Mouse (Mus musculus) limb, embryonic 12.5 days (tissue): ENCODE measurements around the gene Chpt1. TPM values are rescaled to one million over a fixed set of nuclear protein-coding genes. Genes with fewer than 3 reads are reported as not detected.

Experiments
- ATAC-seq: fragments of 200-750 bp; cut with Nextera tagmentation; 2 replicates; pipeline ENCODE4 v1.8.0; 2017; ENCODE audit warnings: low read depth, moderate TSS enrichment; ENCODE audit not compliant: insufficient number of reproducible peaks, insufficient read depth, low FRiP score, low TSS enrichment
- H3K27ac ChIP-seq: fragments of 300-500 bp; sonication (generic); 2 replicates; pipeline ENCODE4 v1.5.1; 2016; ENCODE audit warnings: mild to moderate bottlenecking, moderate library complexity
- H3K27me3 ChIP-seq: fragments of 300-500 bp; sonication (generic); 2 replicates; pipeline ENCODE4 v1.6.1; 2016; ENCODE audit warnings: mild to moderate bottlenecking, moderate library complexity
- H3K36me3 ChIP-seq: fragments of 300-500 bp; sonication (generic); 2 replicates; pipeline ENCODE4 v1.6.1; 2016; ENCODE audit warnings: mild to moderate bottlenecking, moderate library complexity
- H3K4me1 ChIP-seq: fragments of 300-500 bp; sonication (generic); replicated peaks from 2 replicates; pipeline ENCODE4 v1.6.1; 2016
- H3K4me2 ChIP-seq: fragments of 300-500 bp; sonication (generic); 2 replicates; pipeline ENCODE4 v1.6.1; 2016; ENCODE audit warnings: mild to moderate bottlenecking, moderate library complexity
- H3K4me3 ChIP-seq: fragments of 300-500 bp; sonication (generic); replicated peaks from 2 replicates; pipeline ENCODE4 v1.5.1; 2016; ENCODE audit warnings: mild to moderate bottlenecking
- H3K9ac ChIP-seq: fragments of 300-500 bp; sonication (generic); replicated peaks from 2 replicates; pipeline ENCODE4 v1.6.1; 2016; ENCODE audit warnings: mild to moderate bottlenecking, moderate library complexity
- H3K9me3 ChIP-seq: fragments of 300-500 bp; sonication (generic); 2 replicates; pipeline ENCODE4 v1.6.1; 2016; ENCODE audit warnings: mild to moderate bottlenecking, moderate library complexity
- WGBS: fragments of 180-500 bp; shearing (Covaris S2); methylation state at CpG from one replicate; pipeline ENCODE4 v1.1.7; 2016; 5-methylcytosine and 5-hydroxymethylcytosine counted together
- polyA plus RNA-seq: library from polyadenylated mRNA; unstranded; fragments of >200 nt; fragmentation: Nextera tagmentation; extraction: Ambion mirVana; gene quantifications from 2 replicates; pipeline ENCODE4 v1.2.1, GENCODE M21; 2016

The Chpt1 gene
- polyA plus RNA-seq, 1 experiment from 2014 or later: 34.9 TPM

- Histone ChIP-seq H3K9me3 (peaks cover 4% of the 10 kb centered on the region; the same call in 1 of the 2 replicates), H3K36me3 (no peaks in the 10 kb centered on the region), H3K27me3 (no peaks in the 10 kb centered on the region), H3K9ac (no peak overlapping the region), H3K4me3 (no peak overlapping the region), H3K4me2 (no peak overlapping the region), H3K4me1 (no peaks in the 10 kb centered on the region), H3K27ac (no peak overlapping the region)
- no peak for ATAC-seq
- WGBS: 90% methylated on average over 4 of the region's 4 CpGs
These were observed 100.9 kb downstream of the Chpt1 start for GRCm38 (mm10) chr10:88403021-88403420.

Other genes with a start within 250 kb of the Chpt1 start
- 0.49 and 0.55 TPM in 2 replicates for gene Dram1, start 125.0 kb downstream of the Chpt1 start, polyA plus RNA-seq
- gene Gnptab, start 124.9 kb downstream of the Chpt1 start, polyA plus RNA-seq: 8.0 and 10.7 TPM in 2 replicates
- gene Sycp3, start 44.5 kb downstream of the Chpt1 start, polyA plus RNA-seq: 0.39 TPM in 1 of 2 replicates, not detected in the other
- 18.6 and 19.4 TPM in 2 replicates for gene Mybpc1, start 101.1 kb upstream of the Chpt1 start, polyA plus RNA-seq
- gene Spic, start 180.9 kb upstream of the Chpt1 start, polyA plus RNA-seq: not detected in 2 replicates
- 179 and 190 TPM in 2 replicates for gene Arl1, start 226.8 kb upstream of the Chpt1 start, polyA plus RNA-seq